Mouse (Mus musculus) T-helper 2 cell (primary cell): ENCODE data around the gene Trex1.

Experiments
- in situ Hi-C: fragments of 300-600 bp; cut with MboI, MseI; formaldehyde crosslinking; loops from one replicate; pipeline ENCODE4 v1.15.1; 2025; ENCODE audit warnings: high pct_unique_total_duplicates

Gene Trex1

GRCm38 (mm10) chr9:109022866-109023685 lies 36.5 kb downstream of the Trex1 start:
- in situ Hi-C loops = no loop called here

- in situ Hi-C loops = no loop called here
Observed at GRCm38 (mm10) chr9:109021428-109021827, 38.1 kb downstream of the Trex1 start.

GRCm38 (mm10) chr9:109016973-109017604 lies 42.4 kb downstream of the Trex1 start:
- in situ Hi-C loops = no loop called here

GRCm38 (mm10) chr9:109015397-109015796 lies 44.1 kb downstream of the Trex1 start:
- in situ Hi-C loops = no loop called here

GRCm38 (mm10) chr9:109010316-109010690 lies 49.2 kb downstream of the Trex1 start:
- in situ Hi-C loops = no loop called here

GRCm38 (mm10) chr9:109009636-109010315 lies 49.8 kb downstream of the Trex1 start:
- in situ Hi-C loops = no loop called here

- in situ Hi-C loops = no loop called here
Observed at GRCm38 (mm10) chr9:109008994-109009635, 50.4 kb downstream of the Trex1 start.

- in situ Hi-C loops = no loop called here
Observed at GRCm38 (mm10) chr9:109008081-109008480, 51.5 kb downstream of the Trex1 start.
